Mouse (Mus musculus) bone marrow macrophage, adult 2 months (primary cell): ENCODE results near the gene Cxcl3. TPM values are rescaled to one million over a fixed set of nuclear protein-coding genes. Genes with fewer than 3 reads are reported as not detected.

Source experiments
- H3K27ac ChIP-seq: 2 replicates; pipeline ENCODE4 v1.5.1; 2012; ENCODE audit warnings: low read depth, low read length; ENCODE audit not compliant: insufficient read depth
- H3K4me1 ChIP-seq: 2 replicates; pipeline ENCODE4 v1.6.1; 2012; ENCODE audit warnings: low read length; ENCODE audit not compliant: control insufficient read depth, insufficient read depth
- H3K4me3 ChIP-seq: 2 replicates; pipeline ENCODE4 v1.5.1; 2012; ENCODE audit warnings: mild to moderate bottlenecking, low read length, moderate library complexity; ENCODE audit not compliant: insufficient read depth
- CTCF ChIP-seq: IDR thresholded peaks from 2 replicates; pipeline ENCODE4 v1.5.1; 2012; ENCODE audit warnings: low read depth, mild to moderate bottlenecking, low read length, moderate library complexity
- POLR2A ChIP-seq: IDR thresholded peaks from 2 replicates; pipeline ENCODE4 v1.6.1; 2012; ENCODE audit warnings: mild to moderate bottlenecking, low read depth, low read length, borderline replicate concordance
- polyA plus RNA-seq: library from polyadenylated mRNA; stranded (reverse); fragments of >200 nt; gene quantifications from 2 replicates; pipeline ENCODE4 v1.2.4, GENCODE M21; 2012; ENCODE audit not compliant: missing spikeins, insufficient read depth, insufficient read length

Gene Cxcl3
- polyA plus RNA-seq, 1 experiment = not detected

GRCm38 (mm10) chr5:90834436-90834835 is 48.5 kb downstream of the Cxcl3 start:
- H3K4me1 ChIP-seq = no peaks in the 10 kb centered on the region
- TF ChIP-seq POLR2A (no peak), CTCF (no peak)
- no peak overlapping the region for H3K27ac ChIP-seq
- no peak overlapping the region for H3K4me3 ChIP-seq

DNA sequence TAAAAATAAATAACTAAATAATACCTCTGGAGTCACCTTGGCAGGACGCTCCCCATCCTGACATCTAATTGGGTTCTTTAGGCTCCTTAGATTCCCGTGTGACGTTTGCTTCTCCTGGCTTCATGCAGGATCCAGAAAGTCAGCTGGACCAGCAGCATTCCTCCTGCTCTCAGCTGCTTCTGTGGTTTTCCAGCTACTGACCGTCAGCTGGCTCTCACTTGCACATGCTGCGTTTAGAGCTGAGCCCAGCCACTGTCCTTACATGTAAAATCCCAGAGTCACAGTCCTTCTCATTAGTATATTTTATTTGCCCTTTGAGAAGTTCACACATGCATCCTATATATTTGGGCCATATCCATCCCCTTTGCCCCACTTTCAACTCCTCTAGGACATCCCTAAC is 52.7 kb downstream of the Cxcl3 start:
- no peaks in the 10 kb centered on the region for H3K4me1 ChIP-seq
- no peak overlapping the region for H3K4me3 ChIP-seq
- TF ChIP-seq POLR2A (no peak), CTCF (no peak)
- H3K27ac ChIP-seq = no peak overlapping the region

Other genes starting within 250 kb of the Cxcl3 start
- not detected in 2 replicates for gene 5830473C10Rik, start 225.0 kb upstream of the Cxcl3 start, polyA plus RNA-seq
- not detected in 2 replicates for gene Rassf6, start 145.4 kb upstream of the Cxcl3 start, polyA plus RNA-seq
- gene Cxcl5, start 26.7 kb upstream of the Cxcl3 start, polyA plus RNA-seq = 0.35 TPM in 1 of 2 replicates, not detected in the other
- gene Ppbp, start 17.6 kb upstream of the Cxcl3 start, polyA plus RNA-seq = 0.86 and 1.3 TPM in 2 replicates
- 349 and 380 TPM in 2 replicates for gene Pf4, start 13.7 kb upstream of the Cxcl3 start, polyA plus RNA-seq
- not detected in 2 replicates for gene Cxcl15, start 8.4 kb downstream of the Cxcl3 start, polyA plus RNA-seq
- gene Cxcl1, start 105.1 kb downstream of the Cxcl3 start, polyA plus RNA-seq = 0.59 and 1.4 TPM in 2 replicates
- 7.4 and 7.7 TPM in 2 replicates for gene Cxcl2, start 117.8 kb downstream of the Cxcl3 start, polyA plus RNA-seq
- gene Mthfd2l, start 145.0 kb downstream of the Cxcl3 start, polyA plus RNA-seq = 8.1 and 9.0 TPM in 2 replicates
- gene Epgn, start 241.4 kb downstream of the Cxcl3 start, polyA plus RNA-seq = not detected in 2 replicates